Mouse (Mus musculus): ENCODE data around the gene Cdhr5.

- TF ChIP-seq CTCF (IDR thresholded peaks at IDR 0.05; ENCODE audit: low read depth) = no peak
- no peak for TF ChIP-seq EP300 (IDR thresholded peaks at IDR 0.05; ENCODE audit: low read depth)
Measured at GRCm38 (mm10) chr7:141292583-141293388, 16.2 kb upstream of the Cdhr5 start.

All from heart, postnatal 0 days (tissue).